Mouse (Mus musculus) bone marrow, adult 2 months (tissue): ENCODE measurements around the gene Pttg1ip. TPM values are rescaled to one million over a fixed set of nuclear protein-coding genes. Genes with fewer than 3 reads are reported as not detected.

Experiments
- H3K27ac ChIP-seq: fragments of 200-500 bp; 2 replicates; pipeline ENCODE4 v1.5.1; 2012; ENCODE audit warnings: low read depth, mild to moderate bottlenecking, control low read depth, inconsistent platforms, low read length; ENCODE audit not compliant: control insufficient read depth, poor library complexity, insufficient read depth
- H3K4me1 ChIP-seq: fragments of 200-500 bp; 2 replicates; pipeline ENCODE4 v1.6.1; 2011; ENCODE audit warnings: low read length; ENCODE audit not compliant: control insufficient read depth, insufficient read depth
- H3K4me3 ChIP-seq: fragments of 200-500 bp; replicated peaks from 2 replicates; pipeline ENCODE3; 2011; ENCODE audit warnings: mild to moderate bottlenecking, low read depth, low read length, control low read depth; ENCODE audit not compliant: control insufficient read depth
- CTCF ChIP-seq: fragments of 200-500 bp; IDR thresholded peaks from 2 replicates; pipeline ENCODE4 v1.5.1; 2011; ENCODE audit warnings: low read length, control low read depth; ENCODE audit not compliant: control insufficient read depth, insufficient read depth
- POLR2A ChIP-seq: fragments of 200-500 bp; IDR thresholded peaks from 2 replicates; pipeline ENCODE4 v1.6.1; 2011; ENCODE audit warnings: low read depth, mild to moderate bottlenecking, control low read depth, low read length, borderline replicate concordance; ENCODE audit not compliant: control insufficient read depth
- WGBS: fragments of 180-500 bp; shearing (Covaris S2); methylation state at CpG from one replicate; pipeline ENCODE4 v1.1.7; 2018; 5-methylcytosine and 5-hydroxymethylcytosine counted together
- polyA plus RNA-seq: library from polyadenylated mRNA; stranded (reverse); fragments of >200 nt; gene quantifications from 2 replicates; pipeline ENCODE4 v1.2.4, GENCODE M21; 2011; ENCODE audit warnings: low replicate concordance; ENCODE audit not compliant: missing spikeins, insufficient read depth, insufficient read length

The Pttg1ip gene
- polyA plus RNA-seq, 1 experiment, result 67.0 TPM

DNA sequence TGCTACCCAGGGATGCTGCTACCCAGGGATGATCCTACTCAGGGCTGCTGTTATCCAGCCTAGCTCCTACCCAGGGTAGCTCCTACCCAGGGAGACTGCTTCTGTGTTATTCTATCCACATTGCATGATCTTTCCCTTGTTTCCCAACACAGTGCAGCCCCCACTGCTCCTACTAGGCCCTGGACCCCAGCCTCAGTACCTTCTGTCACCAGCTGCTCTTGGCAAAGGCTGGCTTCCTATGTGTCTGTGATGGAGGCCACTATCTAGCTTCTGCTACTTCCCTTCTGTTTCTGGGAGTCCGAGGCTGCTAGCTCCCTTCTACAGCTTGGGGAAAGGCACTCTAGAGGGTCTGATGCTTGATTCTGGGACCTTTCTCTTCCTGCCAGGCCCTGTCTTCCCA, 65.9 kb downstream of the Pttg1ip start:
- Histone ChIP-seq H3K4me1 (peaks cover 3% of the 10 kb centered on the region; the same call in 1 of the 2 replicates), H3K27ac (no peak overlapping the region), H3K4me3 (no peak overlapping the region)
- 43% methylated on average over 1 of the region's 1 CpGs for WGBS
- TF ChIP-seq CTCF, result no peak
- TF ChIP-seq POLR2A, result no peak

DNA sequence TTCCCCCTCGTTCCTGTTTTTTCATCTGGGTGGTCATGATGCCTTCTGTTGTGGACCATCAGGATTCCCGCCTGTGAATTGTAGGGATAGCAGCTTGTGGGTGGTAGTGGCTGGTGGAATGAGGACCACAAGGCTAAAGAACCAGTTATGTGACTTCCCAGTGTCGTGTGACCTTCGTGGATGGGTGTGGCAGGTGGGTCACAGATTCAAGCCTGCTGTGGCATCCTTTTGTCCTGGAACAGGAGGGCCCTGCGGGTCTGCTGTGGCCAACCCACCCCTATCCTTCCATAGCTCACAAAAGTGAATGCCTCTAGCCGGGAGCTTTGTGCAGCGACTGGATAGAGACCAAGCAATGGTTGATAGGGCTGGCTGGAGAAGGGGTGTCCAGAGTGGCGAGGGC, 66.4 kb downstream of the Pttg1ip start:
- peaks cover 3% of the 10 kb centered on the region; the same call in 1 of the 2 replicates for H3K4me1 ChIP-seq
- whole genome bisulfite sequencing, result 80% methylated on average over 8 of the region's 8 CpGs
- no peak overlapping the region for H3K27ac ChIP-seq
- TF ChIP-seq POLR2A, result no peak
- TF ChIP-seq CTCF, result no peak
- H3K4me3 ChIP-seq, result no peak overlapping the region

Other genes with a start within 250 kb of the Pttg1ip start
- 1.7 and 2.1 TPM in 2 replicates for gene Adarb1, start 163.4 kb upstream of the Pttg1ip start, polyA plus RNA-seq
- gene Fam207a, start 65.9 kb upstream of the Pttg1ip start, polyA plus RNA-seq, result 12.3 and 29.2 TPM in 2 replicates
- gene Itgb2, start 51.5 kb upstream of the Pttg1ip start, polyA plus RNA-seq, result 27.2 and 69.1 TPM in 2 replicates
- gene Sumo3, start 24.4 kb downstream of the Pttg1ip start, polyA plus RNA-seq, result 69.9 and 76.0 TPM in 2 replicates
- not detected in 2 replicates for gene Gm49325, start 24.5 kb downstream of the Pttg1ip start, polyA plus RNA-seq
- 21.5 and 35.5 TPM in 2 replicates for gene Ube2g2, start 40.6 kb downstream of the Pttg1ip start, polyA plus RNA-seq
- gene Tspear, start 104.8 kb downstream of the Pttg1ip start, polyA plus RNA-seq, result not detected in 2 replicates
- gene Gm19402, start 109.0 kb downstream of the Pttg1ip start, polyA plus RNA-seq, result not detected in 2 replicates
- gene Gm9508, start 115.5 kb downstream of the Pttg1ip start, polyA plus RNA-seq, result not detected in 2 replicates
- gene Gm10272, start 124.9 kb downstream of the Pttg1ip start, polyA plus RNA-seq, result not detected in 2 replicates
- gene Gm10024, start 129.7 kb downstream of the Pttg1ip start, polyA plus RNA-seq, result not detected in 2 replicates
- gene Gm10142, start 134.1 kb downstream of the Pttg1ip start, polyA plus RNA-seq, result not detected in 2 replicates
- gene Krtap12-1, start 138.9 kb downstream of the Pttg1ip start, polyA plus RNA-seq, result not detected in 2 replicates
- gene Gm10100, start 144.8 kb downstream of the Pttg1ip start, polyA plus RNA-seq, result not detected in 2 replicates
- not detected in 2 replicates for gene Gm18596, start 160.9 kb downstream of the Pttg1ip start, polyA plus RNA-seq
- not detected in 2 replicates for gene Gm9736, start 169.6 kb downstream of the Pttg1ip start, polyA plus RNA-seq
- gene Gm3233, start 178.0 kb downstream of the Pttg1ip start, polyA plus RNA-seq, result not detected in 2 replicates
- not detected in 2 replicates for gene Gm3238, start 189.6 kb downstream of the Pttg1ip start, polyA plus RNA-seq
- not detected in 2 replicates for gene Gm7138, start 195.2 kb downstream of the Pttg1ip start, polyA plus RNA-seq
- gene Gm3250, start 200.8 kb downstream of the Pttg1ip start, polyA plus RNA-seq, result not detected in 2 replicates
- not detected in 2 replicates for gene Gm7137, start 206.5 kb downstream of the Pttg1ip start, polyA plus RNA-seq
- gene Gm9639, start 213.4 kb downstream of the Pttg1ip start, polyA plus RNA-seq, result not detected in 2 replicates
- not detected in 2 replicates for gene Gm19668, start 217.4 kb downstream of the Pttg1ip start, polyA plus RNA-seq
- not detected in 2 replicates for gene Gm9507, start 230.1 kb downstream of the Pttg1ip start, polyA plus RNA-seq
- not detected in 2 replicates for gene Gm2696, start 233.0 kb downstream of the Pttg1ip start, polyA plus RNA-seq
- not detected in 2 replicates for gene Krtap10-4, start 245.4 kb downstream of the Pttg1ip start, polyA plus RNA-seq